Mouse (Mus musculus) spleen, embryonic (tissue): ENCODE measurements at regions not wholly inside any gene's neighbourhood (a gene's known extent, or its start where the extent isn't known, plus 50 kb on each side); places are given as distances from the start of the nearest gene placed in this dataset.

ENCODE experiments used
- CTCF ChIA-PET: fragments of 350-600 bp; sonication (Branson Sonifier 250); formaldehyde crosslinking; loops from one replicate; lab custom pipeline; 2022; lab: Charles Lee

- CTCF ChIA-PET: interaction anchor here (0.6 kb wide), 1 partner anchor 1922 kb away, joined by 7 read pairs; no protein-coding TSS in a partner anchor
These were observed 55.6 kb upstream of the Zfp184 start for GRCm38 (mm10) chr13:21889244-21889643.
